Mouse (Mus musculus) left cerebral cortex, adult 6 months (tissue): ENCODE results near the gene Gm26661. TPM values are rescaled to one million over a fixed set of nuclear protein-coding genes. Genes with fewer than 3 reads are reported as not detected.

ENCODE experiments used
- long read RNA-seq, 2 experiments: library from polyadenylated mRNA; unstranded; transcript quantifications; one replicate each; pipeline ENCODE4 v2.0.0; 2019 to 2020
- polyA plus RNA-seq: library from polyadenylated mRNA; unstranded; fragments of <200 nt; fragmentation: Nextera tagmentation; gene quantifications from 2 replicates; pipeline ENCODE4 v1.2.3, GENCODE M21; 2021

Gene Gm26661
- not detected in 2 replicates for polyA plus RNA-seq
- long read RNA-seq, experiment 1 = 0 reads
- long read RNA-seq, experiment 2 = 0 reads

GRCm38 (mm10) chr14:7791532-7792159 lies at the start of gene Gm26661:
Gene Gm26661, plus strand, starts transcription at chr14:7791587.

DNA sequence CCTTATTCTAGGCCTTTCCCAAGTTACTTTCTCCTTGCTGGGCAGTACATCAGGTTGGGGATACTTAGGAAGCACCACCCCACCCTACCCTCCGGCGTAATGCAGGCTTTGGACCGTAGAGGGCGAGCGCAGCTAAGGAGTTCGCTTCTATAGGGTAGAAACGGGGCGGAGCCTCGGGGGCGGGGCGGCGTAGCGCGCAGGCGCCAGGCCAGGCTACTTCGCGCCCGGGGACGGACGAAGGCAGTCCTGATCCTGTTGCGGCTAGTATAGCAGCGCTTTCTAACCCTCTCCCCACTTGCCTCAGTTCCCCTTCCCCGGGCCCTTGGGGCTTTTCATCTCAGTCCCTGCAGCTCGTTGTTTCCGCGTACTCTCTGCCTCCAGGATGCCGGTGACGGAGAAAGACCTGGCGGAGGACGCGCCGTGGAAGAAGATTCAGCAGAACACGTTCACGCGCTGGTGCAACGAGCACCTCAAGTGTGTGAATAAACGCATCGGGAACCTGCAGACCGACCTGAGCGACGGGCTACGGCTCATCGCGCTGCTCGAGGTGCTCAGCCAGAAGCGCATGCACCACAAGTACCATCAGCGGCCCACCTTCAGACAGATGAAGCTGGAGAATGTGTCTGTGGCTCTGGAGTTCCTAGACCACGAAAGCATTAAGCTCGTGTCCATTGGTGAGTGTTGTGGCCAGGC lies 26.5 kb downstream of the Gm26661 start, which contains the start of gene Flnb:
Gene Flnb, plus strand, starts transcription at position 188 of the 693 bp plus-strand sequence.

Other genes with a start within 250 kb of the Gm26661 start
- 1.2 TPM in 2 replicates for gene Gm3558, start 223.0 kb upstream of the Gm26661 start, polyA plus RNA-seq
- gene Gm10338, start 196.0 kb upstream of the Gm26661 start, polyA plus RNA-seq = not detected in 2 replicates
- gene Gm10128, start 147.6 kb upstream of the Gm26661 start, polyA plus RNA-seq = not detected in 2 replicates
- 1.2 TPM in 2 replicates for gene Flnb, start 26.4 kb downstream of the Gm26661 start, polyA plus RNA-seq
- gene Gm45521, start 165.7 kb downstream of the Gm26661 start, polyA plus RNA-seq = not detected in 2 replicates
- gene Dnase1l3, start 203.0 kb downstream of the Gm26661 start, polyA plus RNA-seq = 0.13 and 0.20 TPM in 2 replicates
- 79.0 and 99.0 TPM in 2 replicates for gene Abhd6, start 211.3 kb downstream of the Gm26661 start, polyA plus RNA-seq